Comparison of ENCODE assay signal across 28 mouse cellular contexts in genomic region chr13:69706919-69707318, GRCm38 (mm10). TPM values are rescaled to one million over a fixed set of nuclear protein-coding genes. Genes with fewer than 3 reads are reported as not detected.
"Had no signal": no experiment of that assay in that cellular context is flagged by ENCODE, and none has a peak within 500 bp of the region (broad histone marks: within the 10 kb centered on the region; RNA-seq: fewer than 3 reads in every experiment).

No protein-coding gene starts in this region.

- H3K4me1 ChIP-seq: embryonic facial prominence, embryonic 10.5 days; embryonic facial prominence, embryonic 12.5 days; embryonic facial prominence, embryonic 13.5 days; embryonic facial prominence, embryonic 15.5 days; forebrain, embryonic 12.5 days; forebrain, embryonic 13.5 days; forebrain, embryonic 15.5 days had no signal

- H3K27me3 ChIP-seq: embryonic facial prominence, embryonic 15.5 days; forebrain, embryonic 13.5 days; forebrain, embryonic 15.5 days had no signal

- H3K9ac ChIP-seq: embryonic facial prominence, embryonic 12.5 days; embryonic facial prominence, embryonic 13.5 days; embryonic facial prominence, embryonic 15.5 days; forebrain, embryonic 12.5 days; forebrain, embryonic 13.5 days; forebrain, embryonic 15.5 days had no signal

- H3K27ac ChIP-seq: embryonic facial prominence, embryonic 10.5 days; embryonic facial prominence, embryonic 12.5 days; embryonic facial prominence, embryonic 13.5 days; embryonic facial prominence, embryonic 15.5 days; forebrain, embryonic 12.5 days; forebrain, embryonic 13.5 days; forebrain, embryonic 15.5 days; gastrocnemius, adult 2 months; heart, adult 2 months had no signal

- H3K4me2 ChIP-seq: embryonic facial prominence, embryonic 12.5 days; embryonic facial prominence, embryonic 13.5 days; embryonic facial prominence, embryonic 15.5 days; forebrain, embryonic 12.5 days; forebrain, embryonic 13.5 days; forebrain, embryonic 15.5 days had no signal

- ATAC-seq: forebrain, embryonic 13.5 days; forebrain, embryonic 14.5 days; forebrain, embryonic 15.5 days; forebrain, embryonic 16.5 days had no signal

- H3K4me3 ChIP-seq: embryonic facial prominence, embryonic 10.5 days; embryonic facial prominence, embryonic 12.5 days; embryonic facial prominence, embryonic 13.5 days; embryonic facial prominence, embryonic 15.5 days; erythroblast, embryonic 14.5 days; forebrain, embryonic 12.5 days; forebrain, embryonic 13.5 days; forebrain, embryonic 15.5 days; gastrocnemius, adult 2 months; heart, adult 2 months had no signal

- DNase-seq: cerebellum, adult 8-10 months; cerebellum, adult 9-10 months; cerebellum, adult 9-11 months; cerebellum, postnatal 10 days; cerebellum, postnatal 14 days; cerebellum, postnatal 25 days; cerebellum, postnatal 36 days; embryo, embryonic 11 days; gastrocnemius, adult 2 months; gastrocnemius, postnatal 10 days; gastrocnemius, postnatal 14 days; gastrocnemius, postnatal 25 days; gastrocnemius, postnatal 36 days; heart, adult 11 months; heart, adult 18-20 months; heart, adult 2 months had no signal

- H3K36me3 ChIP-seq: embryonic facial prominence, embryonic 10.5 days; embryonic facial prominence, embryonic 12.5 days; embryonic facial prominence, embryonic 13.5 days; embryonic facial prominence, embryonic 15.5 days; forebrain, embryonic 12.5 days had no signal

- H3K9me3 ChIP-seq: embryonic facial prominence, embryonic 10.5 days; embryonic facial prominence, embryonic 12.5 days; embryonic facial prominence, embryonic 13.5 days; embryonic facial prominence, embryonic 15.5 days; forebrain, embryonic 12.5 days; forebrain, embryonic 13.5 days; forebrain, embryonic 15.5 days had no signal

RNA-seq across cellular contexts. Expression of gene Ube2ql1, which starts 32.8 kb away (rescaled TPM):
- total RNA-seq: common myeloid progenitor, adult 5-6 weeks; granulocyte monocyte progenitor cell, adult 5-6 weeks had no signal
- polyA plus RNA-seq: erythroblast, embryonic 14.5 days had no signal
